Mouse (Mus musculus) urinary bladder, adult 2 months (tissue): Measurements from ENCODE around the gene Sema5a. TPM values are rescaled to one million over a fixed set of nuclear protein-coding genes. Genes with fewer than 3 reads are reported as not detected.

Experiments used
- DNase-seq: peaks from one replicate; pipeline ENCODE4 v3.0.0; 2022; ENCODE audit warnings: low spot score
- polyA plus RNA-seq: library from polyadenylated mRNA; depleted of rRNA; stranded (reverse); fragments of >200 nt; gene quantifications from 2 replicates; pipeline ENCODE4 v1.2.3, GENCODE M21; 2012

Gene Sema5a
- polyA plus RNA-seq, 1 experiment, result 10.1 TPM

GRCm38 (mm10) chr15:32254806-32255205 is 10.2 kb downstream of the Sema5a start:
- DNase-seq, result no peak

- DNase-seq, result no peak
These were observed 12.7 kb downstream of the Sema5a start for GRCm38 (mm10) chr15:32257340-32257739.

GRCm38 (mm10) chr15:32257886-32258319 is 13.3 kb downstream of the Sema5a start:
- DNase-seq, result no peak

- DNase-seq, result no peak
These were observed 14.9 kb downstream of the Sema5a start for GRCm38 (mm10) chr15:32259362-32260096.

- DNase-seq, result no peak
These were observed 16.3 kb downstream of the Sema5a start for GRCm38 (mm10) chr15:32260942-32261341.

- no peak for DNase-seq
These were observed 19.0 kb downstream of the Sema5a start for GRCm38 (mm10) chr15:32263651-32264050.

GRCm38 (mm10) chr15:32264822-32265377 is 20.3 kb downstream of the Sema5a start:
- no peak for DNase-seq

- no peak for DNase-seq
These were observed 20.8 kb downstream of the Sema5a start for GRCm38 (mm10) chr15:32265378-32265934.

- no peak for DNase-seq
These were observed 21.7 kb downstream of the Sema5a start for GRCm38 (mm10) chr15:32266122-32266820.

GRCm38 (mm10) chr15:32270106-32270505 is 25.5 kb downstream of the Sema5a start:
- DNase-seq, result no peak

- DNase-seq, result no peak
These were observed 29.3 kb downstream of the Sema5a start for GRCm38 (mm10) chr15:32273925-32274324.

GRCm38 (mm10) chr15:32275020-32275419 is 30.4 kb downstream of the Sema5a start:
- DNase-seq, result no peak

GRCm38 (mm10) chr15:32278600-32278999 is 34.0 kb downstream of the Sema5a start:
- DNase-seq, result no peak

GRCm38 (mm10) chr15:32281374-32281773 is 36.8 kb downstream of the Sema5a start:
- no peak for DNase-seq

GRCm38 (mm10) chr15:32284688-32285087 is 40.1 kb downstream of the Sema5a start:
- no peak for DNase-seq

GRCm38 (mm10) chr15:32286296-32286695 is 41.7 kb downstream of the Sema5a start:
- DNase-seq, result no peak

GRCm38 (mm10) chr15:32288480-32288879 is 43.9 kb downstream of the Sema5a start:
- no peak for DNase-seq

GRCm38 (mm10) chr15:32291000-32291399 is 46.4 kb downstream of the Sema5a start:
- DNase-seq, result no peak

- no peak for DNase-seq
These were observed 51.9 kb downstream of the Sema5a start for GRCm38 (mm10) chr15:32296523-32296922.

GRCm38 (mm10) chr15:32297266-32297665 is 52.7 kb downstream of the Sema5a start:
- DNase-seq, result no peak

- no peak for DNase-seq
These were observed 53.9 kb downstream of the Sema5a start for GRCm38 (mm10) chr15:32298525-32298924.

GRCm38 (mm10) chr15:32300991-32301390 is 56.4 kb downstream of the Sema5a start:
- DNase-seq, result no peak
